Mouse (Mus musculus) skeletal muscle tissue, postnatal 0 days (tissue): ENCODE data around the gene Fancm. TPM values are rescaled to one million over a fixed set of nuclear protein-coding genes. Genes with fewer than 3 reads are reported as not detected.

Experiments used
- polyA plus RNA-seq: library from polyadenylated mRNA; unstranded; fragments of >200 nt; fragmentation: Nextera tagmentation; extraction: Ambion mirVana; gene quantifications from 2 replicates; pipeline ENCODE4 v1.2.1, GENCODE M21; 2015

Fancm gene
- polyA plus RNA-seq: 3.2 and 3.4 TPM in 2 replicates

DNA sequence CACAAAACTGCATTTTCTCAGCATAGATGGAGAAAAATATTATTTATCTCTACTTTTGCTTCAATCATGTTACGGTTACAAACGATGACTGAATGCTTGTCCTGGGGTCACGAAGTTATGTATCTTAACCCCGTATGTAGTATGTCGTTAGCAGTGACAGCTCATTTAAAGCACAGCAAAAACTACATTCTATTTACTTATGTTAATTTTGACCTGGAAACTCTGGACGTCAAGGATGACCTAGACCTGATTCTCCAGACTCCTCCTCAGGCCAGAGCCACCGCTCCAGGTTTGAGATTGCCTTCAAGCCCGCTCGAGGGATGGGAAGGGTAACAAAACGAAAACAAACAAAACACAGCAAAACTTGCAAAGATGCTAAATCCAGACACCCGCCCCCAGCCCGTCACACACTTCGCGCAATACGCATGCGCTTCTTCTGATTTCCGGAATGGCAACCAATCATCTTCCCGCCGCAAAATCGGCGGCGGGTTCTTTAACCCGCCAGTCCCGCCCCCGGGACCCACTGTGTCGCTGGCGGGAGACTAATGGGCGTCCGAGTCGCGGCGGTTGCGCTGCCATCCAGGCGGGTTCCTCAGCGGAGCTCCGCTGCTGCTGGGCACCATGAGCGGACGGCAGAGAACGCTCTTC lies at the start of gene Fancm:
Fancm (plus strand) TSS at position 519 of the 648 bp plus-strand sequence.

DNA sequence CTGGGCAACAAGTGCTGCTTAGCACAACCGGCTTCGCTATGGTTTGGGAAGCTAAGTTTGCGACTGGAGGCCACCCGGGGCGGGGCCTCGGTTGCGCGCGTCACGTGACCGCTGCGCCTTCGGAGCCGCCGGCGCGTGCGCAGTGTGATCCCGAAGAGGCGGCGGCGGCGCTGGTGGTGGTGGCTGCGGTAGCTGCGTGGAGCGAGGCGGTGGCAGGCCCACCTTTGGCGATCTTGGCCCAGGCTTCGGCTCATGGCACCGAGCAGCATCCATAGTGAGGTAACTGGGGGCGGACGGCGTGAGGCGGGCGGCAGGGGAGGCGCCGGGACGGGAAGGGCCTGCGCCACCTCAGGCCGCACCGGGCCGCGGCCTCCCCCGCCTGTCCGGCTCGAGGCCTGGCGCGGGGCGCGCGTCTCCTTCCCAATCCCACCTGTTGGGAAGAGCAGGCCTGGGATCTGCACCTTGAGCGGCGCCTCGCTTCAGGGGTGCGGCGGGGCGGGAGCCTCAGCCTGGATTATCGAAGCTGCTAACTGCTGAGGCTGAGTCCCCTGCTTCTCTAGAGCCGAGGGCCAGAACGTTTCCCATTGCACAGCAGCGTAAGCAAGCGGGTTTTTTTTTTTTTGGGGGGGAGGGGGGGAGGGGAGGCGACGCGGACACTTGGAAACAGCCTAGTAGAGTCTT lies 39.1 kb upstream of the Fancm start, which contains the start of gene Prpf39:
Prpf39 (plus strand) TSS at position 144 of the 681 bp plus-strand sequence.

DNA sequence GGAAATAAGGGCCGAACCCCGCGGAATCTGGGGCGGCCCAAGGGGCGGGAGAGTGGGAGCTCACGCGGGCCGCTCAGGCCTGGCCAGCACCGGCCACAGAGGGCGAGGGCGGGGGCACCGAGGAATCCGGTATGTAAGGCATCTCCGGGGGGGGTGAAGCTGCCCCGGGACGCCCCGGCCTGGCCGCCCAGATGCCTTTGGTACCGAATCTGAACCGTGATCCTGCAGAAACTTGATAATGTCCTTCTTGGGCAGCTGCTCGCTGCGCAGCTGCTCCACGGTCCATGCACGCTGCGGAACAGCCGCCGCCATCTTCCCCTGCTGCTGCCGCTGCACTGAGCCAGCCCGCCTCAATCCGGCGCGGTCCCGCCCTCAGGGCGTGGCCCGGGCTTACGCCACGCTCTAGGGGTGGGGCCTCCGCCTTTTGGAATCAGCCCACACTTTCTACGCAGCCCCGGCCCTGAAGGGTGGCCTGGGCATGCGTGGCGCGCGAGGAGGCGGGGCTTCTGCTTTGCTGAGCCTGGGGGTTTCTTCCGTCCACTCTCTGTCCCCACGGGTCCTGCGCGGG lies 1.7 kb upstream of the Fancm start, which contains the start of gene Fkbp3:
Fkbp3 (minus strand) TSS at position 397 of the 568 bp plus-strand sequence.

DNA sequence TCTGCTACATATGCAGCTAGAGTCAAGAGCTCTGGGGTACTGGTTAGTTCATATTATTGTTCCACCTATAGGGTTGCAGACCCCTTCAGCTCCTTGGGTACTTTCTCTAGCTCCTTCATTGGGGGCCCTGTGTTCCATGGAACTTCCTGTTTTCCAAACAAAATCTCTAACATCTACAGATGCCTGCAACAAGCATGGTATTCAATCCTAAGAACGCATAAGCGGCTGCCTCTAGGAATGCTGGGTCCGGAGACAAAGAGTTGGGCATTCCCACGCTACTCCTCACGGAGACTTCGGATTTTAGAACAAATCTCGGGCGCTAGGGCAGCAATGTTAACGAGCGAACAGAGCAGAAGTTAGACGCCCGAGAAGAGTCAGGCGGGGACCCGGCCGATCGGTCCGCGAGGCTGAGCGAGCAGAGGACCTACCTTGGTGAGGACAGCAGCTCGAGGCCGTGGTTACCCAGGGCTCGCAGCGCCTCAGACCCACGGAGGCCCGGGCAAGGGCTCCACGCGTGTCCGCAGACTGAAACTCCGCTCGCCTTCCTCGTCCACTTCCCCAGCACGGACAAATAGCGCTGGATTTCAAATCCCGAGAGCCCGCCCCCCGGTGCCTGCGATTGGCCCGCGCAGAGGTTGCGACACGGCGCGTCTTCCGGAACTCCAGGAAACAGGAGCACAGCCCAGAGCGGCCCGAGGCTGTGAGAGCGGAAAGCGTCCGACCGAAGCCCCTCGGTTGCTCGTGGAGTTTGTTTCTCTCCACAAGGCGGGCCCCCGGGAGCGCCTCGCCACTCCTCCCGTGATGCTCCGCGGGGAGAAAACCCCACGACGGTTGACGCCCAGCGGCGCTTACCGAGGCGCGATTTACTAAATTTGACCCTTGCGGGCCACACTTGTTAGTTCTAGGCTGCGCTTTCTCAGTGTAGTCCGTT lies 96.9 kb downstream of the Fancm start, which contains the start of gene Mis18bp1:
Mis18bp1 (minus strand) TSS at position 584 of the 931 bp plus-strand sequence.

Other genes with a start within 250 kb of the Fancm start
- 2.1 and 2.9 TPM in 2 replicates for gene Gm527, start 157.7 kb upstream of the Fancm start, polyA plus RNA-seq
- 8.5 and 10.4 TPM in 2 replicates for gene Klhl28, start 110.1 kb upstream of the Fancm start, polyA plus RNA-seq
- gene Togaram1, start 109.8 kb upstream of the Fancm start, polyA plus RNA-seq: 10.8 and 13.0 TPM in 2 replicates
- 20.7 and 23.1 TPM in 2 replicates for gene Prpf39, start 39.3 kb upstream of the Fancm start, polyA plus RNA-seq
- gene Fkbp3, start 1.6 kb upstream of the Fancm start, polyA plus RNA-seq: 540 and 597 TPM in 2 replicates
- 11.8 and 12.3 TPM in 2 replicates for gene Mis18bp1, start 97.0 kb downstream of the Fancm start, polyA plus RNA-seq
- not detected in 2 replicates for gene Wdr20rt, start 149.9 kb downstream of the Fancm start, polyA plus RNA-seq